Mouse (Mus musculus): ENCODE data around the gene 2610301B20Rik. TPM values are rescaled to one million over a fixed set of nuclear protein-coding genes. Genes with fewer than 3 reads are reported as not detected.

2610301B20Rik gene
- total RNA-seq (2014; rRNA removed) = 33.9 and 35.5 TPM in 2 replicates
- 33.1 and 39.0 TPM in 2 replicates for polyA plus RNA-seq (2015; fragmentation: Nextera tagmentation; extraction: Ambion mirVana)

- 0 out of 2 replicates have a peak, but pooled peaks have one; percentile 12 for TF ChIP-seq CTCF (IDR thresholded peaks at IDR 0.05; ENCODE audit: low read depth)
- peak within 1 kb of the TSS; percentile 92 for H3K4me3 ChIP-seq (ENCODE audit: low read depth, low read length)
- peak within 1 kb of the TSS; percentile 99 for H3K9ac ChIP-seq
- H3K27me3 ChIP-seq (ENCODE audit: insufficient read depth, low read length) = no peaks in the 10 kb centered on the region
- H3K9me3 ChIP-seq (ENCODE audit: low read length) = no peaks in the 10 kb centered on the region
- H3K36me3 ChIP-seq (ENCODE audit: insufficient read depth) = no peaks in the 10 kb centered on the region
- H3K27ac ChIP-seq (ENCODE audit: low read depth, low read length) = peak within 1 kb of the TSS; percentile 100
- peak; percentile 98 for DNase-seq
- peak; percentile 90 for ATAC-seq
- peaks cover 10% of the 10 kb centered on the region; the same call in 1 of the 2 replicates for H3K4me1 ChIP-seq (ENCODE audit: insufficient read depth)
- peak within 1 kb of the TSS; percentile 66 for H3K4me2 ChIP-seq (ENCODE audit: low read depth)
- WGBS = 1% methylated on average over 68 of the region's 68 CpGs
These were observed at the start of gene 2610301B20Rik for GRCm38 (mm10) chr4:10873920-10874665. 2610301B20Rik (plus strand) TSS chr4:10874498.

DNA sequence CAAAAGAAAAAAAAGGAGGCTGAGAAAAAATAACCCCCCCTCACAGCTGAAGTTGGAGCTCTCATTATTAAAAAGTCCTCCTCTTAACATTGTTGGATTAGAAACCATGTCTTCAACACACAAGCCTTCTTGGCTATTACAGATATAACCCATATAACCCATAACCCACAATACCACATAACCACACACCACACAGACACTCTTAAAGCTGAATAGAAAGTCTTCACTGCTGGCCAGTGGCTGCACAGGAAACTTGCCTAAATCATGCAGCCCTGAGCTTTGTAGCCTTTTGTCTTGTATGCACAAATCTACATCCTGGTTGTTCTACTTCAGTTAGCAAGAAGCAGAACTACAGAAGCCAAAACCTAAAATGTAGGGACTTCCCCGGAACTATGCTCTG is 41.0 kb upstream of the 2610301B20Rik start:
- no peaks in the 10 kb centered on the region for H3K4me1 ChIP-seq (ENCODE audit: insufficient read depth)
- H3K27ac ChIP-seq (ENCODE audit: low read depth, low read length) = no peak overlapping the region
- no peak overlapping the region for H3K9ac ChIP-seq
- H3K36me3 ChIP-seq (ENCODE audit: insufficient read depth) = no peaks in the 10 kb centered on the region
- no peak for TF ChIP-seq CTCF (IDR thresholded peaks at IDR 0.05; ENCODE audit: low read depth)
- no peak for DNase-seq
- 89% methylated on average over 1 of the region's 1 CpGs for WGBS
- H3K27me3 ChIP-seq (ENCODE audit: insufficient read depth, low read length) = no peaks in the 10 kb centered on the region
- no peak for ATAC-seq
- no peak overlapping the region for H3K4me3 ChIP-seq (ENCODE audit: low read depth, low read length)
- no peaks in the 10 kb centered on the region for H3K9me3 ChIP-seq (ENCODE audit: low read length)
- H3K4me2 ChIP-seq (ENCODE audit: low read depth) = no peak overlapping the region

- H3K27me3 ChIP-seq (ENCODE audit: insufficient read depth, low read length) = no peaks in the 10 kb centered on the region
- no peaks in the 10 kb centered on the region for H3K9me3 ChIP-seq (ENCODE audit: low read length)
- H3K9ac ChIP-seq = no peak overlapping the region
- DNase-seq (peak; percentile 58), ATAC-seq (peak; percentile 64)
- no peaks in the 10 kb centered on the region for H3K36me3 ChIP-seq (ENCODE audit: insufficient read depth)
- WGBS = 69% methylated on average over 6 of the region's 6 CpGs
- no peak overlapping the region for H3K4me2 ChIP-seq (ENCODE audit: low read depth)
- H3K27ac ChIP-seq (ENCODE audit: low read depth, low read length) = no peak overlapping the region
- H3K4me3 ChIP-seq (ENCODE audit: low read depth, low read length) = no peak overlapping the region
- no peaks in the 10 kb centered on the region for H3K4me1 ChIP-seq (ENCODE audit: insufficient read depth)
- peak; percentile 71 for TF ChIP-seq CTCF (IDR thresholded peaks at IDR 0.05; ENCODE audit: low read depth)
These were observed 38.8 kb upstream of the 2610301B20Rik start for GRCm38 (mm10) chr4:10835252-10836051.

DNA sequence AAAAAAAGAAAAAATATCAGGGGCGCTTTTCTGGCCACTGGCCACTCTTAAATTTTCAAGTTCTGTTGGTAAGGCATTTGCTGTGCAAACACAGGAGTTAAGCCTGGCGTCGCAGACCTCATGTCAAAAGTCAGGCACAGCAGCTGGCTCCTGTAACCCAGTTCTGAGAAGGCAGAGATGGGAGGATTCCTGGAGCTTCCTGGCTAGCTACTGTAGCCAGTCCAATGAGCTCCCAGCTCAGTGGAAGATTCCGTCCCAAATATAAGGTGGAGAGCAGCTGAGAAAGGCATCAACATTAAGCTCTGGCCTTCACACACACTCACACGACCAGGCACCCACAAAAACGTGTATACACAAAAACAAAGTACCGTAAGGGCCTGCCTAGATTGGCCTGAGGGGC is 28.4 kb upstream of the 2610301B20Rik start:
- TF ChIP-seq CTCF (IDR thresholded peaks at IDR 0.05; ENCODE audit: low read depth) = no peak
- 83% methylated on average over 7 of the region's 7 CpGs for WGBS
- no peak for DNase-seq

DNA sequence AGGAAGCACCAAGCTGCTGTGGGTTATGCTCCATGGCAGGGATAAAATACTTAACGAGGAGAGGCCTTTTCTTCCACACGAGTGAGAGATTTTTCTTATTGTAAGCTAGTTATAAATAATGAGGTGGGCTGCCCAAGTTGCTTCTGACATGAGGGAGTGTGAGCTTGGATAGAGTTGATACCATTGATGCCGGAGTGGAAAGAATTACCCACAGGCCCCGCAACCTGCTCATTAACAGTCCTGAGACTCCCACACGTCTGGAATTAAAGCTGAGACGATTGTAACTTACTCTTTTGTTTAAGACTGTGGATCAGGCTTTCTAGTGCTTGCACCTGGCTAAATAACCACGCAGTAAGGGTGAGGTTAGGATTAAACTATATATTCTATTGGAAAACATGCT is 24.5 kb upstream of the 2610301B20Rik start:
- TF ChIP-seq CTCF (IDR thresholded peaks at IDR 0.05; ENCODE audit: low read depth) = no peak
- Histone ChIP-seq H3K9ac (no peak overlapping the region), H3K4me1 (ENCODE audit: insufficient read depth) (no peaks in the 10 kb centered on the region), H3K27me3 (ENCODE audit: insufficient read depth, low read length) (no peaks in the 10 kb centered on the region), H3K36me3 (ENCODE audit: insufficient read depth) (no peaks in the 10 kb centered on the region), H3K9me3 (ENCODE audit: low read length) (no peaks in the 10 kb centered on the region), H3K4me2 (ENCODE audit: low read depth) (no peak overlapping the region), H3K27ac (ENCODE audit: low read depth, low read length) (no peak overlapping the region), H3K4me3 (ENCODE audit: low read depth, low read length) (no peak overlapping the region)
- WGBS = 22% methylated on average over 7 of the region's 7 CpGs
- no peak for ATAC-seq
- DNase-seq = no peak

More for the DNA sequence above, 28.4 kb upstream of the 2610301B20Rik start:
- no peak for ATAC-seq
- Histone ChIP-seq H3K36me3 (ENCODE audit: insufficient read depth) (no peaks in the 10 kb centered on the region), H3K27ac (ENCODE audit: low read depth, low read length) (no peak overlapping the region), H3K27me3 (ENCODE audit: insufficient read depth, low read length) (no peaks in the 10 kb centered on the region), H3K9me3 (ENCODE audit: low read length) (no peaks in the 10 kb centered on the region), H3K4me3 (ENCODE audit: low read depth, low read length) (no peak overlapping the region), H3K4me2 (ENCODE audit: low read depth) (no peak overlapping the region), H3K9ac (no peak overlapping the region), H3K4me1 (ENCODE audit: insufficient read depth) (no peaks in the 10 kb centered on the region)

GRCm38 (mm10) chr4:10851013-10851412 is 23.3 kb upstream of the 2610301B20Rik start:
- H3K4me3 ChIP-seq (ENCODE audit: low read depth, low read length) = no peak overlapping the region
- no peaks in the 10 kb centered on the region for H3K4me1 ChIP-seq (ENCODE audit: insufficient read depth)
- no peak for TF ChIP-seq CTCF (IDR thresholded peaks at IDR 0.05; ENCODE audit: low read depth)
- ATAC-seq = no peak
- no peak overlapping the region for H3K9ac ChIP-seq
- no peak for DNase-seq
- 86% methylated on average over 5 of the region's 5 CpGs for WGBS
- H3K27ac ChIP-seq (ENCODE audit: low read depth, low read length) = no peak overlapping the region
- H3K27me3 ChIP-seq (ENCODE audit: insufficient read depth, low read length) = no peaks in the 10 kb centered on the region
- no peak overlapping the region for H3K4me2 ChIP-seq (ENCODE audit: low read depth)
- no peaks in the 10 kb centered on the region for H3K36me3 ChIP-seq (ENCODE audit: insufficient read depth)
- H3K9me3 ChIP-seq (ENCODE audit: low read length) = no peaks in the 10 kb centered on the region

- Histone ChIP-seq H3K27me3 (ENCODE audit: insufficient read depth, low read length) (no peaks in the 10 kb centered on the region), H3K36me3 (ENCODE audit: insufficient read depth) (no peaks in the 10 kb centered on the region), H3K4me3 (ENCODE audit: low read depth, low read length) (no peak overlapping the region), H3K27ac (ENCODE audit: low read depth, low read length) (no peak overlapping the region), H3K9me3 (ENCODE audit: low read length) (no peaks in the 10 kb centered on the region), H3K4me1 (ENCODE audit: insufficient read depth) (no peaks in the 10 kb centered on the region), H3K4me2 (ENCODE audit: low read depth) (no peak overlapping the region), H3K9ac (no peak overlapping the region)
- no peak for TF ChIP-seq CTCF (IDR thresholded peaks at IDR 0.05; ENCODE audit: low read depth)
- no peak for DNase-seq
- ATAC-seq = no peak
These were observed 15.1 kb upstream of the 2610301B20Rik start for GRCm38 (mm10) chr4:10859174-10859573.

Data from forebrain, postnatal 0 days (tissue).